In genomic region chr7:99133811-99134402, GRCm38 (mm10) we compare ENCODE assay signal across 12 mouse cellular contexts. TPM values are rescaled to one million over a fixed set of nuclear protein-coding genes. Genes with fewer than 3 reads are reported as not detected.
A peak's percentile ranks its signal among the peaks of the same experiment; 100 is the strongest.
DNase-seq lines count a peak whose midpoint lies in the region; ATAC-seq and TF ChIP-seq lines count a peak whose summit lies in the region.
"Had no signal": no experiment of that assay in that cellular context is flagged by ENCODE, and none has a peak within 500 bp of the region (broad histone marks: within the 10 kb centered on the region; RNA-seq: fewer than 3 reads in every experiment).

No protein-coding gene starts in this region.

- no peaks in the 10 kb centered on the region for H3K27me3 ChIP-seq in heart, embryonic 16.5 days (ENCODE audit: control insufficient read depth, insufficient read depth, low read length)
- no peaks in the 10 kb centered on the region for H3K27me3 ChIP-seq in heart, embryonic 12.5 days (replicated peaks)
- no peaks in the 10 kb centered on the region for H3K27me3 ChIP-seq in lung, embryonic 15.5 days
- no peaks in the 10 kb centered on the region for H3K27me3 ChIP-seq in liver, postnatal 0 days (ENCODE audit: insufficient read depth, low read length)
- no peaks in the 10 kb centered on the region for H3K27me3 ChIP-seq in stomach, embryonic 16.5 days (ENCODE audit: control insufficient read depth, insufficient read depth, low read length)
- no peaks in the 10 kb centered on the region for H3K27me3 ChIP-seq in forebrain, embryonic 15.5 days
- H3K27me3 ChIP-seq: hindbrain, embryonic 15.5 days; limb, embryonic 12.5 days had no signal

- no peak overlapping the region for H3K4me3 ChIP-seq in heart, embryonic 16.5 days (ENCODE audit: low read length)
- H3K4me3 ChIP-seq in heart, embryonic 12.5 days = no peak overlapping the region
- no peak overlapping the region for H3K4me3 ChIP-seq in lung, embryonic 15.5 days
- peak overlapping the region; percentile 17; the same call in 1 of the 2 replicates for H3K4me3 ChIP-seq in liver, postnatal 0 days (ENCODE audit: low read depth, low read length)
- H3K4me3 ChIP-seq in stomach, embryonic 16.5 days (replicated peaks; ENCODE audit: low read length) = no peak overlapping the region
- no peak overlapping the region for H3K4me3 ChIP-seq in forebrain, embryonic 15.5 days
- H3K4me3 ChIP-seq: hindbrain, embryonic 15.5 days; limb, embryonic 12.5 days had no signal

- ATAC-seq in heart, embryonic 16.5 days (replicated peaks; ENCODE audit: extremely low read depth, insufficient read depth, low FRiP score) = no peak
- no peak for ATAC-seq in heart, embryonic 12.5 days (ENCODE audit: insufficient number of reproducible peaks, low FRiP score)
- no peak for ATAC-seq in lung, embryonic 15.5 days (ENCODE audit: borderline replicate concordance, extremely low read depth, low FRiP score, low TSS enrichment)
- ATAC-seq in liver, postnatal 0 days = peak; percentile 33; the same call in 1 of the 2 replicates
- no peak for ATAC-seq in stomach, embryonic 16.5 days (ENCODE audit: insufficient read depth, low FRiP score)
- ATAC-seq in forebrain, embryonic 15.5 days (replicated peaks) = no peak
- ATAC-seq: CD4-positive, CD25-positive, alpha-beta regulatory T cell, adult 4 months had no signal

- peaks cover 23% of the 10 kb centered on the region for H3K4me1 ChIP-seq in heart, embryonic 16.5 days (ENCODE audit: control insufficient read depth, insufficient read depth, low read length)
- H3K4me1 ChIP-seq in heart, embryonic 12.5 days (replicated peaks) = peaks cover 19% of the 10 kb centered on the region
- peaks cover 53% of the 10 kb centered on the region for H3K4me1 ChIP-seq in lung, embryonic 15.5 days
- peaks cover 48% of the 10 kb centered on the region for H3K4me1 ChIP-seq in liver, postnatal 0 days (ENCODE audit: insufficient read depth)
- peaks cover 22% of the 10 kb centered on the region for H3K4me1 ChIP-seq in stomach, embryonic 16.5 days (ENCODE audit: control insufficient read depth, insufficient read depth, low read length)
- peaks cover under 1% of the 10 kb centered on the region; the same call in 1 of the 2 replicates for H3K4me1 ChIP-seq in forebrain, embryonic 15.5 days

- no peak for TF ChIP-seq CTCF in liver, postnatal 0 days (IDR thresholded peaks at IDR 0.05; ENCODE audit: low read depth)

- peak overlapping the region; percentile 54 for H3K27ac ChIP-seq in heart, embryonic 16.5 days (ENCODE audit: low read length)
- H3K27ac ChIP-seq in heart, embryonic 12.5 days (ENCODE audit: poor library complexity, severe bottlenecking) = no peak overlapping the region
- H3K27ac ChIP-seq in lung, embryonic 15.5 days = peak overlapping the region; percentile 80
- peak overlapping the region; percentile 79 for H3K27ac ChIP-seq in liver, postnatal 0 days (ENCODE audit: low read depth)
- H3K27ac ChIP-seq in stomach, embryonic 16.5 days (ENCODE audit: low read length) = peak overlapping the region; percentile 71
- no peak overlapping the region for H3K27ac ChIP-seq in forebrain, embryonic 15.5 days (replicated peaks)
- H3K27ac ChIP-seq: hindbrain, embryonic 15.5 days; limb, embryonic 12.5 days had no signal

- WGBS in heart, embryonic 16.5 days = 71% methylated on average over 8 of the region's 8 CpGs
- WGBS in heart, embryonic 12.5 days = 86% methylated on average over 8 of the region's 8 CpGs
- WGBS in lung, embryonic 15.5 days = 56% methylated on average over 8 of the region's 8 CpGs
- 51% methylated on average over 8 of the region's 8 CpGs for WGBS in liver, postnatal 0 days (ENCODE audit: insufficient replicate concordance)
- WGBS in stomach, embryonic 16.5 days = 66% methylated on average over 8 of the region's 8 CpGs
- 94% methylated on average over 8 of the region's 8 CpGs for WGBS in forebrain, embryonic 15.5 days

- H3K4me2 ChIP-seq in heart, embryonic 16.5 days (ENCODE audit: low read depth, low read length) = peak overlapping the region; percentile 33; the same call in 1 of the 2 replicates
- H3K4me2 ChIP-seq in heart, embryonic 12.5 days = no peak overlapping the region
- H3K4me2 ChIP-seq in lung, embryonic 15.5 days = peak overlapping the region; percentile 32; the same call in 1 of the 2 replicates
- H3K4me2 ChIP-seq in liver, postnatal 0 days (ENCODE audit: low read depth, low read length) = peak overlapping the region; percentile 55
- H3K4me2 ChIP-seq in stomach, embryonic 16.5 days (ENCODE audit: low read depth, low read length) = 0 out of 2 replicates have a peak overlapping the region, but pooled peaks have one; percentile 13
- no peak overlapping the region for H3K4me2 ChIP-seq in forebrain, embryonic 15.5 days (replicated peaks)
- H3K4me2 ChIP-seq: hindbrain, embryonic 15.5 days; limb, embryonic 12.5 days had no signal

- H3K9ac ChIP-seq in heart, embryonic 16.5 days (ENCODE audit: low read length) = no peak overlapping the region
- H3K9ac ChIP-seq in heart, embryonic 12.5 days = no peak overlapping the region
- no peak overlapping the region for H3K9ac ChIP-seq in lung, embryonic 15.5 days
- H3K9ac ChIP-seq in liver, postnatal 0 days (replicated peaks) = no peak overlapping the region
- H3K9ac ChIP-seq in stomach, embryonic 16.5 days (ENCODE audit: low read length) = no peak overlapping the region
- H3K9ac ChIP-seq in forebrain, embryonic 15.5 days (replicated peaks) = no peak overlapping the region
- H3K9ac ChIP-seq: hindbrain, embryonic 15.5 days; limb, embryonic 12.5 days had no signal

- no peaks in the 10 kb centered on the region; the same call in 1 of the 2 replicates for H3K36me3 ChIP-seq in heart, embryonic 16.5 days (ENCODE audit: control insufficient read depth, insufficient read depth)
- 0 out of 2 replicates have a peak, but pooled peaks cover 2% of the 10 kb centered on the region for H3K36me3 ChIP-seq in heart, embryonic 12.5 days
- no peaks in the 10 kb centered on the region for H3K36me3 ChIP-seq in lung, embryonic 15.5 days
- H3K36me3 ChIP-seq in liver, postnatal 0 days (replicated peaks; ENCODE audit: insufficient read depth, low read length) = peaks cover 5% of the 10 kb centered on the region
- no peaks in the 10 kb centered on the region for H3K36me3 ChIP-seq in stomach, embryonic 16.5 days (ENCODE audit: control insufficient read depth, insufficient read depth, low read length)
- H3K36me3 ChIP-seq in forebrain, embryonic 15.5 days = no peaks in the 10 kb centered on the region
- H3K36me3 ChIP-seq: hindbrain, embryonic 15.5 days; limb, embryonic 12.5 days had no signal

- TF ChIP-seq EP300 in liver, postnatal 0 days (IDR thresholded peaks at IDR 0.05; ENCODE audit: low read depth) = 0 out of 2 replicates have a peak, but pooled peaks have one; percentile 32

- no peak for DNase-seq in lung, postnatal 25 days (ENCODE audit: low spot score)
- DNase-seq in liver, postnatal 0 days = no peak
- no peak for DNase-seq in retina, embryonic 14.5 days (ENCODE audit: low spot score)
- DNase-seq: cerebellum, adult 9-10 months had no signal

- 0 out of 2 replicates have a peak, but pooled peaks cover 5% of the 10 kb centered on the region for H3K9me3 ChIP-seq in heart, embryonic 16.5 days (replicated peaks; ENCODE audit: control insufficient read depth, low read length)
- peaks cover 11% of the 10 kb centered on the region for H3K9me3 ChIP-seq in heart, embryonic 12.5 days (replicated peaks)
- no peaks in the 10 kb centered on the region for H3K9me3 ChIP-seq in lung, embryonic 15.5 days
- no peaks in the 10 kb centered on the region for H3K9me3 ChIP-seq in liver, postnatal 0 days (ENCODE audit: low read length)
- no peaks in the 10 kb centered on the region for H3K9me3 ChIP-seq in stomach, embryonic 16.5 days (replicated peaks; ENCODE audit: control insufficient read depth, low read length)
- H3K9me3 ChIP-seq in forebrain, embryonic 15.5 days = no peaks in the 10 kb centered on the region
- H3K9me3 ChIP-seq: hindbrain, embryonic 15.5 days had no signal

RNA-seq across cellular contexts. Expression of gene Uvrag, which starts 7.0 kb away (rescaled TPM):
- polyA plus RNA-seq in heart, embryonic 16.5 days (2015; fragmentation: Nextera tagmentation; extraction: Ambion mirVana) = 16.3 and 17.3 TPM in 2 replicates
- 18.8 and 19.6 TPM in 2 replicates for polyA plus RNA-seq in heart, embryonic 12.5 days (2016; fragmentation: Nextera tagmentation; extraction: Ambion mirVana)
- polyA plus RNA-seq in lung, embryonic 15.5 days (2015; fragmentation: Nextera tagmentation; extraction: Ambion mirVana) = 21.8 and 23.7 TPM in 2 replicates
- polyA plus RNA-seq in liver, postnatal 0 days (2015; fragmentation: Nextera tagmentation; extraction: Ambion mirVana) = 9.4 and 11.9 TPM in 2 replicates
- polyA plus RNA-seq in stomach, embryonic 16.5 days (2015; fragmentation: Nextera tagmentation; extraction: Ambion mirVana) = 14.4 and 14.8 TPM in 2 replicates
- polyA plus RNA-seq in forebrain, embryonic 15.5 days (2015; fragmentation: Nextera tagmentation; extraction: Ambion mirVana) = 17.2 and 17.3 TPM in 2 replicates

RNA-seq across cellular contexts. Expression of gene Dgat2, which starts 48.6 kb away (rescaled TPM):
- 38.5 and 44.9 TPM in 2 replicates for polyA plus RNA-seq in heart, embryonic 16.5 days (2015; fragmentation: Nextera tagmentation; extraction: Ambion mirVana)
- polyA plus RNA-seq in heart, embryonic 12.5 days (2016; fragmentation: Nextera tagmentation; extraction: Ambion mirVana) = 10.0 and 10.3 TPM in 2 replicates
- polyA plus RNA-seq in lung, embryonic 15.5 days (2015; fragmentation: Nextera tagmentation; extraction: Ambion mirVana) = 32.7 and 34.7 TPM in 2 replicates
- 226 and 249 TPM in 2 replicates for polyA plus RNA-seq in liver, postnatal 0 days (2015; fragmentation: Nextera tagmentation; extraction: Ambion mirVana)
- polyA plus RNA-seq in stomach, embryonic 16.5 days (2015; fragmentation: Nextera tagmentation; extraction: Ambion mirVana) = 103 and 124 TPM in 2 replicates
- polyA plus RNA-seq in forebrain, embryonic 15.5 days (2015; fragmentation: Nextera tagmentation; extraction: Ambion mirVana) = 14.9 and 15.1 TPM in 2 replicates

Comparison
In these comparisons a context has a peak if more than half of its experiments do, and no peak if none do; other contexts are left out.
1. H3K27ac ChIP-seq: peak in heart, embryonic 16.5 days (single experiment), lung, embryonic 15.5 days (single experiment), liver, postnatal 0 days (single experiment) and stomach, embryonic 16.5 days (single experiment); none in heart, embryonic 12.5 days (single experiment) and forebrain, embryonic 15.5 days (single experiment).
2. H3K4me2 ChIP-seq: peak in heart, embryonic 16.5 days (single experiment), lung, embryonic 15.5 days (single experiment), liver, postnatal 0 days (single experiment) and stomach, embryonic 16.5 days (single experiment); none in heart, embryonic 12.5 days (single experiment) and forebrain, embryonic 15.5 days (single experiment).